In genomic region chr11:78978176-78979019, GRCm38 (mm10) we compare ENCODE assay signal across 25 mouse cellular contexts. TPM values are rescaled to one million over a fixed set of nuclear protein-coding genes. Genes with fewer than 3 reads are reported as not detected.
DNase-seq lines count a peak whose midpoint lies in the region; ATAC-seq and TF ChIP-seq lines count a peak whose summit lies in the region.
"Had no signal": no experiment of that assay in that cellular context is flagged by ENCODE, and none has a peak within 500 bp of the region (broad histone marks: within the 10 kb centered on the region; RNA-seq: fewer than 3 reads in every experiment).

No protein-coding gene starts in this region.

- H3K4me3 ChIP-seq in midbrain, embryonic 11.5 days (ENCODE audit: low read depth, low read length): no peak overlapping the region
- no peak overlapping the region for H3K4me3 ChIP-seq in midbrain, embryonic 13.5 days (replicated peaks)
- no peak overlapping the region for H3K4me3 ChIP-seq in MEL (ENCODE audit: control insufficient read depth in 1 of 2, insufficient read depth in 1 of 2, low read depth in 2 of 2, low read length in 2 of 2)
- H3K4me3 ChIP-seq in stomach, embryonic 15.5 days (replicated peaks): no peak overlapping the region
- H3K4me3 ChIP-seq: embryonic facial prominence, embryonic 13.5 days; hindbrain, embryonic 13.5 days; lung, embryonic 15.5 days had no signal

- peaks cover 36% of the 10 kb centered on the region for H3K79me2 ChIP-seq in MEL (ENCODE audit: control insufficient read depth, insufficient read depth, low read length, poor library complexity)

- no peak for TF ChIP-seq CTCF in MEL (IDR thresholded peaks at IDR 0.05 in 2 of 3, conservative IDR thresholded peaks at IDR 0.05 in 1 of 3; ENCODE audit: control insufficient read depth in 1 of 3, insufficient read depth in 1 of 3, low read depth in 2 of 3, low read length in 3 of 3, poor library complexity in 1 of 3, severe bottlenecking in 1 of 3)

- no peak for TF ChIP-seq RAD21 in MEL (IDR thresholded peaks at IDR 0.05; ENCODE audit: low read depth, low read length)

- no peak overlapping the region for H3K4me2 ChIP-seq in midbrain, embryonic 11.5 days
- no peak overlapping the region for H3K4me2 ChIP-seq in midbrain, embryonic 13.5 days (replicated peaks)
- H3K4me2 ChIP-seq in stomach, embryonic 15.5 days: no peak overlapping the region
- H3K4me2 ChIP-seq: embryonic facial prominence, embryonic 13.5 days; heart, embryonic 11.5 days; hindbrain, embryonic 13.5 days; lung, embryonic 15.5 days had no signal

- peak; percentile 3 for DNase-seq in gastrocnemius, postnatal 25 days
- DNase-seq in gastrocnemius, postnatal 10 days: no peak
- peak; percentile 64 for DNase-seq in midbrain, embryonic 11.5 days (ENCODE audit: low spot score, missing footprints)
- no peak for DNase-seq in MEL (ENCODE audit: low read depth, low spot score)
- DNase-seq in cerebellum, adult 9-11 months: no peak
- no peak for DNase-seq in cerebellum, adult 11-12 months
- DNase-seq: adrenal gland, postnatal 25 days; cerebellum, adult 8-10 months; gastrocnemius, postnatal 36 days; heart, postnatal 10 days; kidney, adult 2 months; kidney, postnatal 10 days; left cerebral cortex, postnatal 4 days; liver; lung, postnatal 4 days; thymus, adult 18-20 months had no signal

- H3K9ac ChIP-seq in midbrain, embryonic 11.5 days (ENCODE audit: low read length): no peak overlapping the region
- H3K9ac ChIP-seq in midbrain, embryonic 13.5 days (replicated peaks): no peak overlapping the region
- no peak overlapping the region for H3K9ac ChIP-seq in MEL (ENCODE audit: control insufficient read depth, low read depth, low read length, poor library complexity, severe bottlenecking)
- no peak overlapping the region for H3K9ac ChIP-seq in stomach, embryonic 15.5 days
- H3K9ac ChIP-seq: embryonic facial prominence, embryonic 13.5 days; hindbrain, embryonic 13.5 days; lung, embryonic 15.5 days had no signal

- no peaks in the 10 kb centered on the region for H3K27me3 ChIP-seq in midbrain, embryonic 11.5 days (ENCODE audit: control insufficient read depth, insufficient read depth, low read length)
- H3K27me3 ChIP-seq in midbrain, embryonic 13.5 days: no peaks in the 10 kb centered on the region
- no peaks in the 10 kb centered on the region for H3K27me3 ChIP-seq in MEL (ENCODE audit: control insufficient read depth in 1 of 2, insufficient read depth in 2 of 2, low read length in 2 of 2)
- no peaks in the 10 kb centered on the region for H3K27me3 ChIP-seq in stomach, embryonic 15.5 days (replicated peaks)
- H3K27me3 ChIP-seq: CH12.LX; embryonic facial prominence, embryonic 13.5 days; hindbrain, embryonic 13.5 days; lung, embryonic 15.5 days; Patski had no signal

- no peak for TF ChIP-seq POLR2A in MEL (IDR thresholded peaks at IDR 0.05; ENCODE audit: control insufficient read depth in 1 of 2, insufficient read depth in 1 of 2, low read depth in 1 of 2, low read length in 2 of 2, poor library complexity in 1 of 2)

- ATAC-seq in midbrain, embryonic 11.5 days (ENCODE audit: low FRiP score): no peak
- no peak for ATAC-seq in midbrain, embryonic 13.5 days
- ATAC-seq in stomach, embryonic 15.5 days (ENCODE audit: insufficient read depth, low FRiP score, low read depth): peak; percentile 36; the same call in 1 of the 2 replicates
- ATAC-seq: inflammation-experienced regulatory T-cells, adult 6 months; Patski had no signal

- no peak for TF ChIP-seq EP300 in MEL (IDR thresholded peaks at IDR 0.05; ENCODE audit: low read depth in 1 of 2, low read length in 2 of 2)

- H3K36me3 ChIP-seq in midbrain, embryonic 11.5 days (ENCODE audit: control insufficient read depth, insufficient read depth, low read length): no peaks in the 10 kb centered on the region
- no peaks in the 10 kb centered on the region for H3K36me3 ChIP-seq in midbrain, embryonic 13.5 days
- H3K36me3 ChIP-seq in MEL (ENCODE audit: control insufficient read depth in 1 of 2, insufficient read depth in 2 of 2, low read length in 2 of 2): peaks cover 28 to 32% of the 10 kb centered on the region in 2 experiments
- no peaks in the 10 kb centered on the region; the same call in 1 of the 2 replicates for H3K36me3 ChIP-seq in stomach, embryonic 15.5 days
- H3K36me3 ChIP-seq: embryonic facial prominence, embryonic 13.5 days; hindbrain, embryonic 13.5 days; lung, embryonic 15.5 days had no signal

- H3K4me1 ChIP-seq in midbrain, embryonic 11.5 days (ENCODE audit: control insufficient read depth, insufficient read depth, low read length): no peaks in the 10 kb centered on the region
- H3K4me1 ChIP-seq in midbrain, embryonic 13.5 days (replicated peaks): peaks cover 3% of the 10 kb centered on the region; the same call in 1 of the 2 replicates
- peaks cover 27 to 28% of the 10 kb centered on the region in 2 experiments for H3K4me1 ChIP-seq in MEL (ENCODE audit: control insufficient read depth in 1 of 2, insufficient read depth in 2 of 2, low read length in 2 of 2)
- H3K4me1 ChIP-seq in stomach, embryonic 15.5 days: no peaks in the 10 kb centered on the region; the same call in 1 of the 2 replicates
- H3K4me1 ChIP-seq: lung, embryonic 15.5 days had no signal

- WGBS in midbrain, embryonic 11.5 days: 89% methylated on average over 12 of the region's 12 CpGs
- WGBS in midbrain, embryonic 13.5 days: 90% methylated on average over 12 of the region's 12 CpGs
- WGBS in stomach, embryonic 15.5 days: 76% methylated on average over 12 of the region's 12 CpGs

- H3K9me3 ChIP-seq in midbrain, embryonic 11.5 days (ENCODE audit: control insufficient read depth, low read length): no peaks in the 10 kb centered on the region
- no peaks in the 10 kb centered on the region for H3K9me3 ChIP-seq in midbrain, embryonic 13.5 days
- no peaks in the 10 kb centered on the region for H3K9me3 ChIP-seq in MEL (replicated peaks; ENCODE audit: insufficient read depth, low read length)
- H3K9me3 ChIP-seq in stomach, embryonic 15.5 days: no peaks in the 10 kb centered on the region
- H3K9me3 ChIP-seq: embryonic facial prominence, embryonic 13.5 days; hindbrain, embryonic 13.5 days; lung, embryonic 15.5 days had no signal

- H3K27ac ChIP-seq in midbrain, embryonic 11.5 days (ENCODE audit: low read depth, low read length): no peak overlapping the region
- no peak overlapping the region for H3K27ac ChIP-seq in midbrain, embryonic 13.5 days
- H3K27ac ChIP-seq in MEL (ENCODE audit: control insufficient read depth, low read depth, low read length): no peak overlapping the region
- H3K27ac ChIP-seq in stomach, embryonic 15.5 days: peak overlapping the region; percentile 28; the same call in 1 of the 2 replicates
- H3K27ac ChIP-seq: embryonic facial prominence, embryonic 13.5 days; hindbrain, embryonic 13.5 days; lung, embryonic 15.5 days had no signal

TF ChIP-seq in MEL, 35 proteins besides CTCF, POLR2A, EP300 and RAD21:
- TF ChIP-seq POLR2AphosphoS2 (IDR thresholded peaks at IDR 0.05; ENCODE audit: low read length): peak; percentile 39; the same call in 1 of the 2 replicates
- no peak for TF ChIP-seq MAZ (IDR thresholded peaks at IDR 0.05; ENCODE audit: low read depth, low read length)
- no peak for TF ChIP-seq GATA1 (IDR thresholded peaks at IDR 0.05; ENCODE audit: low read depth, low read length)
- no peak for TF ChIP-seq JUND (IDR thresholded peaks at IDR 0.05; ENCODE audit: low read depth, low read length)
- no peak for TF ChIP-seq POLR2AphosphoS5 (IDR thresholded peaks at IDR 0.05; ENCODE audit: borderline replicate concordance, low read depth, low read length)

RNA-seq across cellular contexts. Expression of gene Lgals9, which starts 6.3 kb away (rescaled TPM):
- total RNA-seq in gastrocnemius, postnatal 25 days (2021): 1 to 10 TPM; 9.7 to 9.8 TPM
- 10 to 100 TPM; 21.6 to 25.8 TPM for total RNA-seq in gastrocnemius, postnatal 10 days (2021)
- 5.4 and 6.7 TPM in 2 replicates for polyA plus RNA-seq in midbrain, embryonic 11.5 days (2014; fragmentation: Nextera tagmentation; extraction: Ambion mirVana)
- 4.2 and 4.7 TPM in 2 replicates for polyA plus RNA-seq in midbrain, embryonic 13.5 days (2015; fragmentation: Nextera tagmentation; extraction: Ambion mirVana)
- 160 and 184 TPM in 2 replicates for total RNA-seq in MEL (2012; rRNA removed)
- 100 to 1,000 TPM; 228 to 287 TPM for polyA plus RNA-seq in MEL (2012; ENCODE audit: insufficient read depth in 1 of 2, insufficient read length in 2 of 2, low read depth in 1 of 2, low replicate concordance in 2 of 2, missing spikeins in 1 of 2)
- 64.1 and 65.1 TPM in 2 replicates for polyA plus RNA-seq in stomach, embryonic 15.5 days (2015; fragmentation: Nextera tagmentation; extraction: Ambion mirVana)

RNA-seq across cellular contexts. Expression of gene Nos2, which starts 57.8 kb away (rescaled TPM):
- 1 to 10 TPM in 1 of 2 experiments, under 1 TPM in 1; 0.82 to 1.7 TPM for total RNA-seq in gastrocnemius, postnatal 25 days (2021)
- total RNA-seq in gastrocnemius, postnatal 10 days (2021): 1 to 10 TPM; 3.8 to 6.3 TPM
- 0.64 and 0.69 TPM in 2 replicates for polyA plus RNA-seq in midbrain, embryonic 11.5 days (2014; fragmentation: Nextera tagmentation; extraction: Ambion mirVana)
- polyA plus RNA-seq in midbrain, embryonic 13.5 days (2015; fragmentation: Nextera tagmentation; extraction: Ambion mirVana): 0.71 and 0.82 TPM in 2 replicates
- total RNA-seq in MEL (2012; rRNA removed): not detected in 2 replicates
- not detected for polyA plus RNA-seq in MEL (2012; ENCODE audit: insufficient read depth in 1 of 2, insufficient read length in 2 of 2, low read depth in 1 of 2, low replicate concordance in 2 of 2, missing spikeins in 1 of 2)
- 1.3 and 1.4 TPM in 2 replicates for polyA plus RNA-seq in stomach, embryonic 15.5 days (2015; fragmentation: Nextera tagmentation; extraction: Ambion mirVana)
- polyA plus RNA-seq: inflammation-experienced regulatory T-cells, adult 6 months had no signal

Comparison
In these comparisons a context has a peak if more than half of its experiments do, and no peak if none do; other contexts are left out.
1. DNase-seq: peak in gastrocnemius, postnatal 25 days (single experiment) and midbrain, embryonic 11.5 days (single experiment); none in gastrocnemius, postnatal 10 days (single experiment), MEL (single experiment), cerebellum, adult 9-11 months (single experiment) and cerebellum, adult 11-12 months (single experiment).